Mouse (Mus musculus) thymus, postnatal 4 days (tissue): ENCODE measurements around the gene Phkg2.

Experiments
- DNase-seq: peaks from one replicate; pipeline ENCODE4 v3.0.0; 2021

Gene Phkg2

GRCm38 (mm10) chr7:127572895-127573471, at the start of gene Phkg2:
Gene Phkg2 (plus strand): TSS chr7:127573340.
- DNase-seq, result peak; percentile 84

DNA sequence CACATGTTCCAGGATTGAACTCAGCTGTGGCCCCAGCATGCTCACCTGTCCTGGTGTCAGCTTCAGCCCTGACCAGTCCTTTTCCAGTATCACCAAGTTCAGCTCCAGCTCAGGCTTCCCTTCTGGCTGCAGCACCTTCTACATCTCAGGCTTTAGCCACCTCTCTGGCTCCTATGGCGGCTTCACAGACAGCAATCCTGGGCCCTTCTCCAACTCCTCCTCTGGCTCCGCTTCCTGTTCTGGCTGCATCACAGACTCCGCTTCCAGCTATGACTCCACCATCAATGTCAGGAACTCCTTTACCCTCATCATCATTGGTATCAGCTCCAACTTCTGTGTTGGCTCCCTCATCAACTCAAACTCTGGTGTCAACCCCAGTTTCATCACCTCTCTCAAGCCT, 31.5 kb upstream of the Phkg2 start:
- no peak for DNase-seq

DNA sequence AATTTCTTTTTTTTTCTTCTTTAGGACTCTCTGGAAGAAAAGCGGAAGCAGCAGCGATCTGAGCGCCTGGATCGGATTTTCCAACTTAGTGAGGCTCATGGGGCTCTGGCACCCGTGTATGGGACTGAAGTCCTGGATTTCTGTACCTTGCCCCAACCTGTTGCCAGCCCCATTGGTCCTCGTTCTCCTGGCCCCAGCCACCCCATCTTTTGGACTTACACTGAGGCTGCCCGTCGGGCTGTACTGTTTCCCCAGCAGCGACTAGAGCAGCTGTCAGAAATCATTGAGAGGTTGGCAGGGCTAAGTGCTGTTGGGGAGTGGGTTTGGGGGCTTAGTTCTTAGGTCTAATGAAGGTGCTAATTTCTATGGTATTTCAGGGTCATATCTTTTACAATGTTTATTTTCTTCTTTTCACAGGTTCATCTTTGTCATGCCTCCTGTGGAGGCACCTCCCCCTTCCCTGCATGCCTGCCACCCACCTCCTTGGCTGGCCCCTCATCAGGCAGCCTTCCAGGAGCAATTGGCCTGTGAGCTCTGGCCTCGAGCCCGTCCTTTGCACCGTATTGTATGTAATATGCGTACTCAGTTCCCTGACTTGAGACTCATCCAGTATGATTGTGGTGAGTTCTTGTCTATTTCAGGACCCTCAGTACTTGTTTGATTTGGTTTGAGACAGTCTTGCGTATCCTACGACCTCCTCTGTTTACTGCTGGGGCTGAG, 23.9 kb upstream of the Phkg2 start:
- DNase-seq, result no peak

DNA sequence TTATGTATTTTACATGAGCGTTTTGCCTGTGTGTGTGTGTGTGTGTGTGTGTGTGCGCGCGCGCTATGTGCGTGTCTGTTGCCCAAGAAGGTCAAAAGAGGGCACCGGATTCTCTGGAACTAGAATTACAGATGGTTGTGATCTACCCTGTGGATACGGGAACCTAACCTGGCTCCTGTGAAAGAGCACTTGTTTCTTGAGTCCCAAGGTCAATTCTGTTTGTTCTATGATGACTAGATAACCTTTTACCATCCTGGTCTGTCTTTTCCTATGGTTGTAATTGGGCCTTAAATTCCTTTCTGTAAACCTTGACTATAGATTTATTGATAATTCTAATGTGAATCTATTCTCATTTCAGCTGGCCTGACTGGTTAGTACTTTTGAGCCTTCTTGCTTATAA, 21.6 kb upstream of the Phkg2 start:
- DNase-seq, result no peak

- no peak for DNase-seq
Observed at GRCm38 (mm10) chr7:127560580-127560979, 12.6 kb upstream of the Phkg2 start.

- DNase-seq, result no peak
Observed at GRCm38 (mm10) chr7:127561340-127561858, 11.7 kb upstream of the Phkg2 start, which contains the start of gene Tmem265. Gene Tmem265 (plus strand): TSS chr7:127561390.

DNA sequence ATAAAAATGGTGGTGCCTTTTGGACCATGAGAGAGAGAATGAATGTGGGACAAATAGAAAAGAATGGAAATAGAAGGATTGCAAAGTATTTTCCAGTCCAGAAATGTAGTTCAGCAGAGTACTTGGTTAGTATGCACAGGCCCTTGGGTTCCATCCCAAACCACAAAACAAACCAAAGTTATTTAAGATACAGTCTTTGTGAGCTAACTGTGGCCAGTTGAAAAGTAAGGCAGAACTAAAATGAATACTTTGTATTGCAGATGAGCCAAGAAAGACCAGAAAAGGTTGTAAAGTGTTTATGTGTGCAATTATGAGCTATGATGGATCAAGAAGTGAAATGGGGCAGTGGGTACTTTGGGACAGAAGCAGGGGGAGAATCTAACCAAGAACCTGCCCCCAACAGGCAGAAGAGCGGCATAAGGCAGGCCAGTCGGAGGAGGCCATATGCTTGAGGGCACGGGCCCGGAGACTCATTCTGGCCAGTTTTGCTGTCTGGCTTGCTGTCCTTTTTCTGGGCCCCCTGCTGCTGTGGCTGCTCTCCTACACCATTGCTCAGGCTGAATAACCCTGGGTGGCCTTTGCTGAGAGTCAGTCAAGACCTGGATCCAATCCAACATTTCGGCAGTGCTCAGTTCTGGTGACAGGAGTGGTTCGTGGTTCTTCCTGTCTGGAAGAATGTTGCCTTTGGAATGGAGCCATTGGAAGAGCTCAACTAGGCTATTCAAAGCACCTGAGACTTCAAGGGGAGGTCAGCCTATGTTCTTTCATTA, 8.6 kb upstream of the Phkg2 start:
- no peak for DNase-seq

DNA sequence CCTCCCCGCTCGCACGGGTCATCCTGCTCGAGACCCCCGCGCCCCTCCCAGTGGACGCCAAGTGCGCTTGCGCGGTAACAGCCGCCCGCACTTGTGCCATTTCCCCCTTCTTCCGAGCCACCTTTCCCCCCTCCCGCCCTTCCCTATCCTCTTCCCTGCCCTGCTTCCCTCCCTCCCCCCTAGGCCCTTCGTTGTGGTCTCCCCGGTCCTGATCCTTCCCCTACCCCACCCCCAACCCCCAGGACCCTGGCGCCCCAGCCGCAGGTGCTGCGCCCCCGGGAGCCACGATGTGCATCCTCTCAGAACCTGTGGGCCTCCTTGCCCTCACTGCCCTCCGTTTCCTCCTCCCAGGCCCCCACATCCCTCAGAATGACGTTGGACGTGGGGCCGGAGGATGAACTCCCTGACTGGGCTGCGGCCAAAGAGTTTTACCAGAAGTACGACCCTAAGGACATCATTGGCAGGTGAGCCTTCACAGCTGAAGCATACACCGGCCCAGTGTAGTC, 416 bp downstream of the Phkg2 start:
- DNase-seq, result no peak

GRCm38 (mm10) chr7:127574115-127574514, 975 bp downstream of the Phkg2 start:
- peak; percentile 15 for DNase-seq

GRCm38 (mm10) chr7:127583260-127583659, 10.1 kb downstream of the Phkg2 start:
- DNase-seq, result no peak

- no peak for DNase-seq
Observed at GRCm38 (mm10) chr7:127585031-127585430, 11.9 kb downstream of the Phkg2 start.

- DNase-seq, result no peak
Observed at GRCm38 (mm10) chr7:127586149-127586548, 13.0 kb downstream of the Phkg2 start.

DNA sequence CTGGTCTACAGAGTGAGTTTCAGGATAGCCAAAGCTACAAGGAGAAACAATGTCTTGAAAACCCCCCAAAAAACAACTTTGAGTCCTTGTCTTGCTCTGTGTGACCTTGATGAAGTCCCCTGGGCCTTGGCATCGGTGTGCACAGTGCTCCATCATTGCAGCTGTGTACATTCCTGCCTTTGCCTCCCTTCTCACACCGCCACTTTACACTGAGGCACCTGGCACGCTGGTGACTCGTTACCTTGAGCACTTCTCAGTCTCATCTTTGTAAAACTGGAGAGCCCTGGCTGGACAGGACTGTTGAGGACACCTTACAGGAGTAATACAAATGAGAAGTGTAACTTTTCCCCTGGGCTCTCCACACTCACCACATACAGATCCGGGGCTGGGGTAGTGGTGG, 14.1 kb downstream of the Phkg2 start:
- no peak for DNase-seq

DNA sequence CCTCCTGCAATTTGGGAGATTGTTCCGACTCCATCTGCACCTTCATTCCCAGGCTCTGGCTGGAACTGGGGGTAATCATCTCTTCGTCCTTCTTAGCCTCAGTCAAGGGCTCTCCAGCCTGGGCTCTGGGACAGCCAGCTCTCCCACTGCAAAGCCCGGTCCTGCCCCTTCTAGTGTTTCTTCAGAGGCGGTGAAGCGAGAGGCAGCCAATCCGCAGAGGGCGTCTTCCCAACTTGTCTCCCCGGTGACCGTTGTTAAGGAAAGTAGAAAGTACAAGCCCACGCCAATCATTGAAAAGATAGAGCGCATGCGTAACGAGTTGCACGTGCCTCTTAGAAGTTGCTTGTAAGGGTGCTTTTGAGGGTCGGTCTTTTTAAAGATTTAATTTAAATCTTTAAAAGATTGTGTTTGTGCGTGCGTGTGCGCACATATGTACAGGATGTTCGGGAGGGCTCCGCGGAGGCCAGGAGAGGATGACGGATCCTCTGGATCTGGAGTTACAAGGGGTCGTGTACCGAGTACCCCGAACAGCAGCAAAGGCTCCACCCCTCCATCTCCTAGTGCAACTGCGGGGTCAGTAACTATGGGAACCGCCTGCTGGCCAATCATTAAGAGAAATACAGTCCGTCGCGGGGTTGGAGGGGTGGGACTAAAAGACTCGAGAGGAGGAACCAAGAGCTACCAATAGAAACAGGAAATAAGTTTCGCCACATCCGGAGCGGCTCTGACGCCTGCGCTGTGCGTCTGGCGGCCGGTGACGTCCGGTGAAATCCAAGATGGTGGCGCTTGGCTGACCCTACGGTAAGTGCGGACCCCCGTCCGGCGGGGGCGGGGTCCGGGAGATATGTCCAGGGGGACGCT, 15.1 kb downstream of the Phkg2 start, which contains the start of the genes Ccdc189 and Rnf40:
Gene Ccdc189 (minus strand): TSS at position 585 of the 861 bp plus-strand sequence.
Gene Rnf40 (plus strand): TSS at position 757 of the 861 bp plus-strand sequence.
- DNase-seq, result peak; percentile 84

GRCm38 (mm10) chr7:127588901-127589300, 15.8 kb downstream of the Phkg2 start:
- DNase-seq, result no peak

DNA sequence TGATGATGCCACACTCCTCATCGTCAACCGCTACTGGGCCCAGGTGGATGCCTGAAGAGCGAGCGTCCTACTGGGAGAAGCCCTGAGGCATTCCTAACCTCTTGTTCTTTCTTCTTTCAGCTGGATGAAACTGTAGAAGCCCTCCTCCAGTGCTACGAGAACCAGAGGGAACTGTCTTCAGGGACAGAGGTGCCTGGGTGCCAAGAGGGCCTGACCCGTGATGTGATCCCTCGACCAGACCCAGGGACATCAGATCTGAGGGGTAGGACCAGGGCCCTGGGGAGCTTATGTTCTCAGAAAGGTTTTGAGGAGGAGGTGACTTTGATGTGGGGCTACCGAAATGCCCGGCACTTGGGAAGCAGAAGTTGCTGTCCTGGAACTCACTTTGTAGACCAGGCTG, 16.5 kb downstream of the Phkg2 start:
- no peak for DNase-seq

DNA sequence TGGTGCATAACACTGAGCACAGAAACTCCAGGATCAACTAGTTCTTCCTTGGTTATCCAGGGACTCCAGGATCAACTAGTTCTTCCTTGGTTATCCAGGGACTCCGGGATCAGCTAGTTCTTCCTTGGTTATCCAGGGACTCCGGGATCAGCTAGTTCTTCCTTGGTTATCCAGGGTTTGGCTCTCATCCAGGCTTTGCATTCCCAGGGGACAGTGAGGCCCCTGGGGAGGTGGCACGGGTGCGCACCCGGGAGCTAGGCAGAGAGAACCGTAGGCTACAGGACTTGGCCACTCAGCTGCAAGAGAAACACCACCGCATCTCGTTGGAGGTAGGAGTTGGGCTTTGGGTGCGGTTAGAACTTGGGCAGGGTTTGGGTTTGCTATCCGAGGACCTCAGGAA, 18.0 kb downstream of the Phkg2 start:
- DNase-seq, result no peak

GRCm38 (mm10) chr7:127592575-127592974, 19.4 kb downstream of the Phkg2 start:
- DNase-seq, result no peak

- no peak for DNase-seq
Observed at GRCm38 (mm10) chr7:127596747-127597146, 23.6 kb downstream of the Phkg2 start.

- DNase-seq, result no peak
Observed at GRCm38 (mm10) chr7:127600612-127601011, 27.5 kb downstream of the Phkg2 start.

GRCm38 (mm10) chr7:127601735-127602134, 28.6 kb downstream of the Phkg2 start:
- no peak for DNase-seq

- no peak for DNase-seq
Observed at GRCm38 (mm10) chr7:127602903-127603302, 29.8 kb downstream of the Phkg2 start.
